ENCODE assay signal across 16 mouse cellular contexts in genomic region chr10:59589856-59590255, GRCm38 (mm10). TPM values are rescaled to one million over a fixed set of nuclear protein-coding genes. Genes with fewer than 3 reads are reported as not detected.
A peak's percentile ranks its signal among the peaks of the same experiment; 100 is the strongest.
DNase-seq lines count a peak whose midpoint lies in the region; ATAC-seq and TF ChIP-seq lines count a peak whose summit lies in the region.
"Had no signal": no experiment of that assay in that cellular context is flagged by ENCODE, and none has a peak within 500 bp of the region (broad histone marks: within the 10 kb centered on the region; RNA-seq: fewer than 3 reads in every experiment).

No protein-coding gene starts in this region.

- no peak overlapping the region for H3K4me2 ChIP-seq in midbrain, postnatal 0 days (ENCODE audit: low read depth, low read length, poor library complexity, severe bottlenecking)
- H3K4me2 ChIP-seq: neural tube, embryonic 12.5 days had no signal

- DNase-seq in gastrocnemius, adult 2 months: no peak
- no peak for DNase-seq in gastrocnemius, adult 8-10 months (ENCODE audit: low spot score in 2 of 2)
- peak; percentile 22 for DNase-seq in thymus, adult 2 months
- no peak for DNase-seq in thymus, adult 18-20 months
- peak; percentile 63 for DNase-seq in lung, postnatal 25 days (ENCODE audit: low spot score)
- DNase-seq in midbrain, postnatal 0 days (ENCODE audit: low spot score): no peak
- DNase-seq in left cerebral cortex, postnatal 4 days: no peak
- DNase-seq in left cerebral cortex, adult 9 months (ENCODE audit: low spot score in 2 of 2): no peak
- DNase-seq: right cerebral cortex, postnatal 4 days had no signal

- no peak overlapping the region for H3K27ac ChIP-seq in gastrocnemius, adult 2 months
- H3K27ac ChIP-seq in thymus, adult 2 months (ENCODE audit: control insufficient read depth, insufficient read depth, low read length): peak overlapping the region; percentile 60
- no peak overlapping the region for H3K27ac ChIP-seq in midbrain, postnatal 0 days (ENCODE audit: low read depth, low read length)
- H3K27ac ChIP-seq: neural tube, embryonic 12.5 days had no signal

- peak overlapping the region; percentile 17; the same call in 1 of the 2 replicates for H3K4me3 ChIP-seq in gastrocnemius, adult 2 months
- peak overlapping the region; percentile 61 for H3K4me3 ChIP-seq in thymus, adult 2 months (ENCODE audit: control insufficient read depth, insufficient read depth, low read length)
- no peak overlapping the region for H3K4me3 ChIP-seq in midbrain, postnatal 0 days (ENCODE audit: low read depth, low read length)
- H3K4me3 ChIP-seq: neural tube, embryonic 12.5 days had no signal

- 10% methylated on average over 13 of the region's 13 CpGs for WGBS in thymus, adult 2 months
- 90% methylated on average over 13 of the region's 13 CpGs for WGBS in midbrain, postnatal 0 days

- H3K9me3 ChIP-seq in midbrain, postnatal 0 days (ENCODE audit: low read length): no peaks in the 10 kb centered on the region
- H3K9me3 ChIP-seq: neural tube, embryonic 12.5 days had no signal

- peaks cover 20% of the 10 kb centered on the region for H3K4me1 ChIP-seq in thymus, adult 2 months (replicated peaks; ENCODE audit: control insufficient read depth, insufficient read depth, low read length)
- no peaks in the 10 kb centered on the region for H3K4me1 ChIP-seq in midbrain, postnatal 0 days (ENCODE audit: insufficient read depth, low read length)
- H3K4me1 ChIP-seq: neural tube, embryonic 12.5 days had no signal

- intact Hi-C loops in gastrocnemius, adult 2 months (cut with DNase I): no loop called here
- intact Hi-C loops in left cerebral cortex, postnatal 4 days (cut with DNase I): no loop called here

- no peaks in the 10 kb centered on the region for H3K27me3 ChIP-seq in thymus, adult 2 months (ENCODE audit: control insufficient read depth, insufficient read depth, low read length)
- no peaks in the 10 kb centered on the region for H3K27me3 ChIP-seq in midbrain, postnatal 0 days (ENCODE audit: insufficient read depth, low read length)
- H3K27me3 ChIP-seq: neural tube, embryonic 12.5 days had no signal

- H3K9ac ChIP-seq in midbrain, postnatal 0 days (replicated peaks; ENCODE audit: low read length, poor library complexity, severe bottlenecking): no peak overlapping the region
- H3K9ac ChIP-seq: neural tube, embryonic 12.5 days had no signal

- ATAC-seq in midbrain, postnatal 0 days (ENCODE audit: low FRiP score): no peak

- TF ChIP-seq CTCF in gastrocnemius, adult 2 months (IDR thresholded peaks at IDR 0.05): no peak
- no peak for TF ChIP-seq CTCF in thymus, adult 2 months (IDR thresholded peaks at IDR 0.05; ENCODE audit: borderline replicate concordance, control insufficient read depth, extremely low read depth, insufficient read depth, low read length, poor library complexity)
- no peak for TF ChIP-seq CTCF in midbrain, postnatal 0 days (IDR thresholded peaks at IDR 0.05)

- no peak for TF ChIP-seq POLR2A in thymus, adult 2 months (IDR thresholded peaks at IDR 0.05; ENCODE audit: control insufficient read depth, extremely low read depth, insufficient read depth, low read length, poor library complexity)

- no peaks in the 10 kb centered on the region for H3K36me3 ChIP-seq in thymus, adult 2 months (ENCODE audit: control insufficient read depth, insufficient read depth, low read length)
- H3K36me3 ChIP-seq in midbrain, postnatal 0 days (ENCODE audit: insufficient read depth, low read length): no peaks in the 10 kb centered on the region
- H3K36me3 ChIP-seq: neural tube, embryonic 12.5 days had no signal

RNA-seq across cellular contexts. Expression of gene Gm10322, which starts 26.0 kb away (rescaled TPM):
- not detected for total RNA-seq in gastrocnemius, adult 2 months (2021)
- total RNA-seq in gastrocnemius, adult 8-10 months (2022): not detected
- polyA plus RNA-seq in thymus, adult 2 months (2012; rRNA removed): 1.5 TPM in 1 of 2 replicates, not detected in the other
- not detected in 2 replicates for total RNA-seq in midbrain, postnatal 0 days (2014; rRNA removed)
- polyA plus RNA-seq in midbrain, postnatal 0 days (2015; fragmentation: Nextera tagmentation; extraction: Ambion mirVana): not detected in 2 replicates
- total RNA-seq in left cerebral cortex, postnatal 4 days (2021): not detected
- total RNA-seq: gastrocnemius, postnatal 4 days; liver, adult 2 months had no signal
- polyA plus RNA-seq: brain, embryonic 14.5 days; cortical plate, adult 2 months; forebrain, embryonic 11.5 days; intestine, embryonic 14.5 days; liver, adult 2 months; neural tube, embryonic 12.5 days had no signal

RNA-seq across cellular contexts. Expression of gene Mcu, which starts 26.6 kb away (rescaled TPM):
- 10 to 100 TPM; 36.0 to 42.0 TPM for total RNA-seq in gastrocnemius, adult 2 months (2021)
- total RNA-seq in gastrocnemius, adult 8-10 months (2022): 10 to 100 TPM; 37.1 to 42.2 (median 41.1) TPM
- polyA plus RNA-seq in thymus, adult 2 months (2012; rRNA removed): 18.2 and 23.1 TPM in 2 replicates
- 39.4 and 39.7 TPM in 2 replicates for total RNA-seq in midbrain, postnatal 0 days (2014; rRNA removed)
- 45.8 and 46.1 TPM in 2 replicates for polyA plus RNA-seq in midbrain, postnatal 0 days (2015; fragmentation: Nextera tagmentation; extraction: Ambion mirVana)
- total RNA-seq in left cerebral cortex, postnatal 4 days (2021): 10 to 100 TPM; 64.7 to 70.4 TPM

Comparison
In these comparisons a context has a peak if more than half of its experiments do, and no peak if none do; other contexts are left out.
1. DNase-seq: peak in thymus, adult 2 months (single experiment) and lung, postnatal 25 days (single experiment); none in gastrocnemius, adult 2 months (single experiment), gastrocnemius, adult 8-10 months (0 of 2), thymus, adult 18-20 months (0 of 2), midbrain, postnatal 0 days (single experiment), left cerebral cortex, postnatal 4 days (single experiment) and left cerebral cortex, adult 9 months (0 of 2).